Mouse (Mus musculus): ENCODE measurements at regions not wholly inside any gene's neighbourhood (a gene's known extent, or its start where the extent isn't known, plus 50 kb on each side); places are given as distances from the start of the nearest gene placed in this dataset.

GRCm38 (mm10) chr3:21485454-21485853 lies 591.0 kb upstream of the Tbl1xr1 start:
- Histone ChIP-seq H3K4me1 (replicated peaks) (no peaks in the 10 kb centered on the region), H3K27ac (no peak overlapping the region), H3K27me3 (no peaks in the 10 kb centered on the region), H3K4me2 (replicated peaks) (no peak overlapping the region), H3K9me3 (no peaks in the 10 kb centered on the region), H3K4me3 (replicated peaks) (no peak overlapping the region), H3K36me3 (no peaks in the 10 kb centered on the region), H3K9ac (replicated peaks) (no peak overlapping the region)
- no peak for ATAC-seq

- Histone ChIP-seq H3K9me3 (no peaks in the 10 kb centered on the region), H3K4me2 (replicated peaks) (no peak overlapping the region), H3K9ac (replicated peaks) (no peak overlapping the region), H3K4me3 (replicated peaks) (no peak overlapping the region), H3K27me3 (no peaks in the 10 kb centered on the region), H3K36me3 (no peaks in the 10 kb centered on the region), H3K4me1 (replicated peaks) (peaks cover 7% of the 10 kb centered on the region), H3K27ac (no peak overlapping the region)
- ATAC-seq: no peak
- 96% methylated on average over 1 of the region's 1 CpGs for WGBS
These were observed 586.9 kb upstream of the Tbl1xr1 start for GRCm38 (mm10) chr3:21489547-21489946.

GRCm38 (mm10) chr3:21492413-21492812 lies 584.0 kb upstream of the Tbl1xr1 start:
- H3K4me1 ChIP-seq (replicated peaks): peaks cover 18% of the 10 kb centered on the region
- no peak overlapping the region for H3K4me3 ChIP-seq (replicated peaks)
- no peak overlapping the region for H3K27ac ChIP-seq
- no peak for ATAC-seq
- H3K4me2 ChIP-seq (replicated peaks): no peak overlapping the region
- H3K27me3 ChIP-seq: no peaks in the 10 kb centered on the region
- no peak overlapping the region for H3K9ac ChIP-seq (replicated peaks)
- no peaks in the 10 kb centered on the region for H3K36me3 ChIP-seq
- 75% methylated on average over 3 of the region's 3 CpGs for WGBS
- no peaks in the 10 kb centered on the region for H3K9me3 ChIP-seq

- WGBS: 82% methylated on average over 6 of the region's 6 CpGs
These were observed 583.1 kb upstream of the Tbl1xr1 start for GRCm38 (mm10) chr3:21493384-21493783.

GRCm38 (mm10) chr3:21494904-21495303 lies 581.5 kb upstream of the Tbl1xr1 start:
- peaks cover 18% of the 10 kb centered on the region for H3K4me1 ChIP-seq (replicated peaks)
- no peak overlapping the region for H3K4me3 ChIP-seq (replicated peaks)
- no peak overlapping the region for H3K4me2 ChIP-seq (replicated peaks)
- 0 out of 2 replicates have a peak, but pooled peaks have one; percentile 38 for ATAC-seq
- WGBS: 44% methylated on average over 3 of the region's 3 CpGs
- no peaks in the 10 kb centered on the region for H3K27me3 ChIP-seq
- H3K36me3 ChIP-seq: no peaks in the 10 kb centered on the region
- H3K27ac ChIP-seq: 0 out of 2 replicates have a peak overlapping the region, but pooled peaks have one; percentile 1
- no peaks in the 10 kb centered on the region for H3K9me3 ChIP-seq
- no peak overlapping the region for H3K9ac ChIP-seq (replicated peaks)

More at GRCm38 (mm10) chr3:21493384-21493783, 583.1 kb upstream of the Tbl1xr1 start:
- Histone ChIP-seq H3K9ac (replicated peaks) (no peak overlapping the region), H3K27ac (no peak overlapping the region), H3K9me3 (no peaks in the 10 kb centered on the region), H3K4me1 (replicated peaks) (peaks cover 18% of the 10 kb centered on the region), H3K4me3 (replicated peaks) (no peak overlapping the region), H3K36me3 (no peaks in the 10 kb centered on the region), H3K27me3 (no peaks in the 10 kb centered on the region), H3K4me2 (replicated peaks) (no peak overlapping the region)
- no peak for ATAC-seq

- peaks cover 18% of the 10 kb centered on the region for H3K4me1 ChIP-seq (replicated peaks)
- no peak overlapping the region for H3K4me3 ChIP-seq (replicated peaks)
- H3K27me3 ChIP-seq: no peaks in the 10 kb centered on the region
- H3K4me2 ChIP-seq (replicated peaks): no peak overlapping the region
- H3K9ac ChIP-seq (replicated peaks): no peak overlapping the region
- H3K9me3 ChIP-seq: no peaks in the 10 kb centered on the region
- H3K27ac ChIP-seq: peak overlapping the region; percentile 41; the same call in 1 of the 2 replicates
- 77% methylated on average over 5 of the region's 5 CpGs for WGBS
- no peaks in the 10 kb centered on the region for H3K36me3 ChIP-seq
- ATAC-seq: no peak
These were observed 580.8 kb upstream of the Tbl1xr1 start for GRCm38 (mm10) chr3:21495651-21496050.

GRCm38 (mm10) chr3:21496166-21496565 lies 580.3 kb upstream of the Tbl1xr1 start:
- H3K27me3 ChIP-seq: no peaks in the 10 kb centered on the region
- no peak overlapping the region for H3K4me3 ChIP-seq (replicated peaks)
- H3K4me2 ChIP-seq (replicated peaks): no peak overlapping the region
- H3K9ac ChIP-seq (replicated peaks): no peak overlapping the region
- ATAC-seq: no peak
- H3K9me3 ChIP-seq: no peaks in the 10 kb centered on the region
- no peaks in the 10 kb centered on the region for H3K36me3 ChIP-seq
- peaks cover 18% of the 10 kb centered on the region for H3K4me1 ChIP-seq (replicated peaks)
- no peak overlapping the region for H3K27ac ChIP-seq
- WGBS: 79% methylated on average over 2 of the region's 2 CpGs

GRCm38 (mm10) chr3:21497011-21497410 lies 579.4 kb upstream of the Tbl1xr1 start:
- Histone ChIP-seq H3K9ac (replicated peaks) (no peak overlapping the region), H3K4me3 (replicated peaks) (no peak overlapping the region), H3K27ac (no peak overlapping the region), H3K4me2 (replicated peaks) (no peak overlapping the region), H3K36me3 (no peaks in the 10 kb centered on the region), H3K9me3 (no peaks in the 10 kb centered on the region), H3K27me3 (no peaks in the 10 kb centered on the region), H3K4me1 (replicated peaks) (peaks cover 18% of the 10 kb centered on the region)
- 48% methylated on average over 1 of the region's 1 CpGs for WGBS
- no peak for ATAC-seq

- Histone ChIP-seq H3K9me3 (peaks cover 32% of the 10 kb centered on the region), H3K27me3 (no peaks in the 10 kb centered on the region), H3K9ac (replicated peaks) (no peak overlapping the region), H3K36me3 (no peaks in the 10 kb centered on the region), H3K4me1 (replicated peaks) (no peaks in the 10 kb centered on the region), H3K27ac (no peak overlapping the region), H3K4me2 (replicated peaks) (no peak overlapping the region), H3K4me3 (replicated peaks) (no peak overlapping the region)
- WGBS: 96% methylated on average over 2 of the region's 2 CpGs
- no peak for ATAC-seq
These were observed 568.8 kb upstream of the Tbl1xr1 start for GRCm38 (mm10) chr3:21507655-21508054.

- Histone ChIP-seq H3K36me3 (no peaks in the 10 kb centered on the region), H3K27ac (no peak overlapping the region), H3K9ac (replicated peaks) (no peak overlapping the region), H3K9me3 (peaks cover 27% of the 10 kb centered on the region), H3K27me3 (no peaks in the 10 kb centered on the region), H3K4me3 (replicated peaks) (no peak overlapping the region), H3K4me1 (replicated peaks) (no peaks in the 10 kb centered on the region), H3K4me2 (replicated peaks) (no peak overlapping the region)
- ATAC-seq: no peak
- 84% methylated on average over 4 of the region's 4 CpGs for WGBS
These were observed 564.4 kb upstream of the Tbl1xr1 start for GRCm38 (mm10) chr3:21512081-21512480.

- ATAC-seq: peak; percentile 88
- H3K4me3 ChIP-seq (replicated peaks): no peak overlapping the region
- peaks cover 14% of the 10 kb centered on the region for H3K4me1 ChIP-seq (replicated peaks)
- no peaks in the 10 kb centered on the region for H3K36me3 ChIP-seq
- H3K4me2 ChIP-seq (replicated peaks): no peak overlapping the region
- no peaks in the 10 kb centered on the region for H3K27me3 ChIP-seq
- peak overlapping the region; percentile 77 for H3K27ac ChIP-seq
- no peak overlapping the region for H3K9ac ChIP-seq (replicated peaks)
- WGBS: 8% methylated on average over 1 of the region's 1 CpGs
- 0 out of 2 replicates have a peak, but pooled peaks cover 8% of the 10 kb centered on the region for H3K9me3 ChIP-seq
These were observed 552.0 kb upstream of the Tbl1xr1 start for GRCm38 (mm10) chr3:21524426-21524937.

- Histone ChIP-seq H3K9me3 (no peaks in the 10 kb centered on the region), H3K4me1 (replicated peaks) (no peaks in the 10 kb centered on the region), H3K27me3 (no peaks in the 10 kb centered on the region), H3K4me2 (replicated peaks) (no peak overlapping the region), H3K36me3 (no peaks in the 10 kb centered on the region), H3K9ac (replicated peaks) (no peak overlapping the region), H3K4me3 (replicated peaks) (no peak overlapping the region), H3K27ac (no peak overlapping the region)
- WGBS: 69% methylated on average over 5 of the region's 5 CpGs
- ATAC-seq: no peak
These were observed 545.6 kb upstream of the Tbl1xr1 start for GRCm38 (mm10) chr3:21530862-21531261.

- Histone ChIP-seq H3K4me1 (replicated peaks) (no peaks in the 10 kb centered on the region), H3K36me3 (no peaks in the 10 kb centered on the region), H3K27ac (no peak overlapping the region), H3K4me2 (replicated peaks) (no peak overlapping the region), H3K27me3 (no peaks in the 10 kb centered on the region), H3K4me3 (replicated peaks) (no peak overlapping the region), H3K9me3 (no peaks in the 10 kb centered on the region), H3K9ac (replicated peaks) (no peak overlapping the region)
- WGBS: 42% methylated on average over 2 of the region's 2 CpGs
- ATAC-seq: no peak
These were observed 537.3 kb upstream of the Tbl1xr1 start for GRCm38 (mm10) chr3:21539138-21539537.
